Mouse (Mus musculus): ENCODE results near the gene Plp2.

DNA sequence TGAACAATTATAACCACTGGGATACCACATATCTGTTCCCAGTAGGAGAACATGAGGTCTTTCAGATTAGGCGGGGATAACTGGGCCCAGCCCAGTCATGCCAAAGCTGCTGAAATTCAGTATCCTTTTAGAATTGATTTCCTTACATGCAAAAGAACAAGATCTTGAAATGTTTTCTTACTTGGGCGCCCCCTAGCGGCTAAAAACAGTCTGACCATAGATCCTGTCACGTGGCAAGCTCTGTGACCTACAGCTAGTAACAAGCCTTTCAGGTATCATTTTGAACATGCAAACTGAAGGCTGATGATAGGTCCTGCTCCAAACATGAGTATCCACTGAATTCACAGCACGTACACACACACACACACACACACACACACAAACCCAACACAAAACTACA, 25.8 kb downstream of the Plp2 start:
- TF ChIP-seq CTCF (conservative IDR thresholded peaks at IDR 0.05; ENCODE audit: low read length) (peak; percentile 44), NANOG (IDR thresholded peaks at IDR 0.05; ENCODE audit: borderline replicate concordance, low read length) (no peak), POU5F1 (IDR thresholded peaks at IDR 0.05; ENCODE audit: borderline replicate concordance, low read length) (no peak)
